Mouse (Mus musculus) olfactory bulb, adult 2 months (tissue): ENCODE data around the gene Slit3.

ENCODE experiments used
- CTCF ChIP-seq: fragments of 200-500 bp; IDR thresholded peaks from 2 replicates; pipeline ENCODE4 v1.5.1; 2012; ENCODE audit warnings: low read depth, mild to moderate bottlenecking, low read length, moderate library complexity; ENCODE audit not compliant: insufficient read depth
- POLR2A ChIP-seq: fragments of 200-500 bp; IDR thresholded peaks from 2 replicates; pipeline ENCODE4 v1.6.1; 2012; ENCODE audit warnings: mild to moderate bottlenecking, low read depth, low read length, moderate library complexity; ENCODE audit not compliant: insufficient read depth

GRCm38 (mm10) chr11:35152875-35153274, 31.9 kb downstream of the Slit3 start:
- TF ChIP-seq CTCF, result no peak
- no peak for TF ChIP-seq POLR2A
